Mouse (Mus musculus) CH12.LX (cell line): ENCODE data around the gene Ntm. TPM values are rescaled to one million over a fixed set of nuclear protein-coding genes. Genes with fewer than 3 reads are reported as not detected.

ENCODE experiments used
- DNase-seq: peaks from one replicate; pipeline ENCODE4 v3.0.0-alpha.2; 2013; ENCODE audit errors: extremely low read depth
- H3K27ac ChIP-seq: 2 replicates; pipeline ENCODE4 v1.5.1; 2012; ENCODE audit warnings: low read depth, mild to moderate bottlenecking, control low read depth, moderate library complexity; ENCODE audit not compliant: insufficient read depth
- H3K27me3 ChIP-seq: replicated peaks from 2 replicates; pipeline ENCODE3; 2012; ENCODE audit warnings: inconsistent platforms
- H3K36me3 ChIP-seq, 2 experiments: replicated peaks in 1 of 2; 2 replicates each; pipeline versions ENCODE3 to v1.6.1; 2012; ENCODE audit warnings: inconsistent platforms in 1 of 2, low read length in 1 of 2, mild to moderate bottlenecking in 1 of 2, mixed read lengths in 1 of 2, moderate library complexity in 1 of 2; ENCODE audit not compliant: control insufficient read depth in 1 of 2, insufficient read depth in 1 of 2
- H3K4me1 ChIP-seq, 2 experiments: 2 replicates each; pipeline ENCODE4 v1.6.1; 2012; ENCODE audit warnings: inconsistent platforms in 1 of 2, moderate library complexity in 1 of 2; ENCODE audit not compliant: insufficient read depth in 2 of 2, control insufficient read depth in 1 of 2
- H3K4me2 ChIP-seq: 2 replicates; pipeline ENCODE4 v1.6.1; 2012; ENCODE audit warnings: low read depth, mild to moderate bottlenecking, control low read depth; ENCODE audit not compliant: poor library complexity, insufficient read depth, severe bottlenecking
- H3K4me3 ChIP-seq, 3 experiments: fragments of 150-350 bp in 1 of 3; sonication (generic) in 1 of 3; replicated peaks in 1 of 3; 2 replicates each; pipeline versions ENCODE3 to v1.5.1; 2011 to 2012; ENCODE audit warnings: low read depth in 2 of 3, low read length in 2 of 3, mild to moderate bottlenecking in 2 of 3, moderate library complexity in 2 of 3, control low read depth in 1 of 3, improper control_type of control experiment in 1 of 3, inconsistent platforms in 1 of 3, mixed read lengths in 1 of 3; ENCODE audit not compliant: poor library complexity in 1 of 3
- H3K79me2 ChIP-seq: replicated peaks from 2 replicates; pipeline ENCODE4 v1.6.1; 2012; ENCODE audit warnings: mild to moderate bottlenecking, moderate library complexity; ENCODE audit not compliant: control insufficient read depth, poor library complexity, insufficient read depth, severe bottlenecking; ENCODE audit errors: extremely low read depth
- H3K9ac ChIP-seq: 2 replicates; pipeline ENCODE4 v1.6.1; 2012; ENCODE audit warnings: low read depth, mild to moderate bottlenecking, control low read depth, moderate library complexity; ENCODE audit not compliant: insufficient read depth
- H3K9me3 ChIP-seq: replicated peaks from 2 replicates; pipeline ENCODE3; 2012; ENCODE audit warnings: low read length, inconsistent platforms, mixed read lengths
- CHD1 ChIP-seq: IDR thresholded peaks from 2 replicates; pipeline ENCODE4 v1.6.1; 2012; ENCODE audit warnings: low read depth, low read length, improper control_type of control experiment, inconsistent platforms
- CHD2 ChIP-seq: IDR thresholded peaks from 2 replicates; pipeline ENCODE4 v1.6.1; 2011; ENCODE audit warnings: low read length, improper control_type of control experiment
- CTCF ChIP-seq, 2 experiments: IDR thresholded peaks in 1 of 2; conservative IDR thresholded peaks in 1 of 2; 2 replicates each; pipeline ENCODE4 v1.5.1; 2011 to 2012; ENCODE audit warnings: low read depth in 2 of 2, low read length in 2 of 2, improper control_type of control experiment in 1 of 2, inconsistent platforms in 1 of 2, mild to moderate bottlenecking in 1 of 2, moderate library complexity in 1 of 2
- ELF1 ChIP-seq: IDR thresholded peaks from 2 replicates; pipeline ENCODE4 v1.6.1; 2014; ENCODE audit warnings: low read depth, mild to moderate bottlenecking, inconsistent platforms, low read length, improper control_type of control experiment
- EP300 ChIP-seq: IDR thresholded peaks from 2 replicates; pipeline ENCODE4 v1.6.1; 2011; ENCODE audit warnings: low read length, improper control_type of control experiment
- GABPA ChIP-seq: IDR thresholded peaks from 2 replicates; pipeline ENCODE4 v1.6.1; 2012; ENCODE audit warnings: low read depth, low read length, improper control_type of control experiment, inconsistent platforms; ENCODE audit not compliant: insufficient replicate concordance
- HCFC1 ChIP-seq: IDR thresholded peaks from 2 replicates; pipeline ENCODE4 v1.6.1; 2012; ENCODE audit warnings: low read depth, mild to moderate bottlenecking, inconsistent platforms, low read length, improper control_type of control experiment
- JUN ChIP-seq: IDR thresholded peaks from 2 replicates; pipeline ENCODE4 v1.6.1; 2011; ENCODE audit warnings: low read depth, mild to moderate bottlenecking, low read length, improper control_type of control experiment, moderate library complexity; ENCODE audit not compliant: insufficient read depth
- JUND ChIP-seq: conservative IDR thresholded peaks from 2 replicates; pipeline ENCODE4 v1.6.1; 2011; ENCODE audit warnings: low read depth, low read length, improper control_type of control experiment
- MAFK ChIP-seq: IDR thresholded peaks from 2 replicates; pipeline ENCODE4 v1.6.1; 2011; ENCODE audit warnings: low read length, improper control_type of control experiment; ENCODE audit not compliant: insufficient replicate concordance
- MAX ChIP-seq: IDR thresholded peaks from 2 replicates; pipeline ENCODE4 v1.6.1; 2011; ENCODE audit warnings: low read length, improper control_type of control experiment
- MAZ ChIP-seq: IDR thresholded peaks from 2 replicates; pipeline ENCODE4 v1.6.1; 2012; ENCODE audit warnings: low read depth, mild to moderate bottlenecking, inconsistent platforms, low read length, improper control_type of control experiment, moderate library complexity
- MEF2A ChIP-seq: IDR thresholded peaks from 2 replicates; pipeline ENCODE4 v1.6.1; 2014; ENCODE audit warnings: low read depth, mild to moderate bottlenecking, inconsistent platforms, low read length, improper control_type of control experiment, borderline replicate concordance
- MXI1 ChIP-seq: IDR thresholded peaks from 2 replicates; pipeline ENCODE4 v1.6.1; 2011; ENCODE audit warnings: mild to moderate bottlenecking, low read depth, low read length, improper control_type of control experiment
- MYC ChIP-seq: IDR thresholded peaks from 2 replicates; pipeline ENCODE4 v1.6.1; 2011; ENCODE audit warnings: low read depth, mild to moderate bottlenecking, improper control_type of control experiment, low read length
- NELFE ChIP-seq: IDR thresholded peaks from 2 replicates; pipeline ENCODE4 v1.6.1; 2011; ENCODE audit warnings: low read depth, low read length, improper control_type of control experiment
- PAX5 ChIP-seq: IDR thresholded peaks from 2 replicates; pipeline ENCODE4 v1.6.1; 2012; ENCODE audit warnings: low read length, inconsistent platforms, mixed read lengths
- POLR2A ChIP-seq: IDR thresholded peaks from 2 replicates; pipeline ENCODE4 v1.6.1; 2011; ENCODE audit warnings: low read depth, mild to moderate bottlenecking, improper control_type of control experiment, low read length
- POLR2AphosphoS2 ChIP-seq: IDR thresholded peaks from 2 replicates; pipeline ENCODE4 v1.6.1; 2011; ENCODE audit warnings: low read depth, low read length, improper control_type of control experiment
- RAD21 ChIP-seq: IDR thresholded peaks from 2 replicates; pipeline ENCODE4 v1.6.1; 2011; ENCODE audit warnings: low read depth, mild to moderate bottlenecking, low read length, improper control_type of control experiment, moderate library complexity
- RCOR1 ChIP-seq: conservative IDR thresholded peaks from 2 replicates; pipeline ENCODE4 v1.6.1; 2012; ENCODE audit warnings: low read depth, mild to moderate bottlenecking, inconsistent platforms, low read length, improper control_type of control experiment
- SIN3A ChIP-seq: IDR thresholded peaks from 2 replicates; pipeline ENCODE4 v1.6.1; 2012; ENCODE audit warnings: low read length, improper control_type of control experiment, inconsistent platforms
- SMC3 ChIP-seq: IDR thresholded peaks from 2 replicates; pipeline ENCODE4 v1.6.1; 2011; ENCODE audit warnings: low read depth, low read length, improper control_type of control experiment
- TBP ChIP-seq: conservative IDR thresholded peaks from 2 replicates; pipeline ENCODE4 v1.6.1; 2011; ENCODE audit warnings: low read depth, low read length, improper control_type of control experiment
- TCF12 ChIP-seq: IDR thresholded peaks from 2 replicates; pipeline ENCODE4 v1.6.1; 2014; ENCODE audit warnings: low read depth, mild to moderate bottlenecking, inconsistent platforms, low read length, improper control_type of control experiment
- UBTF ChIP-seq: IDR thresholded peaks from 2 replicates; pipeline ENCODE4 v1.6.1; 2012; ENCODE audit warnings: low read depth, mild to moderate bottlenecking, inconsistent platforms, low read length, improper control_type of control experiment, moderate library complexity
- USF1 ChIP-seq: IDR thresholded peaks from 2 replicates; pipeline ENCODE4 v1.6.1; 2014; ENCODE audit warnings: low read depth, mild to moderate bottlenecking, inconsistent platforms, low read length, improper control_type of control experiment
- USF2 ChIP-seq: conservative IDR thresholded peaks from 2 replicates; pipeline ENCODE4 v1.6.1; 2011; ENCODE audit warnings: low read depth, low read length, improper control_type of control experiment
- ZC3H11A ChIP-seq: IDR thresholded peaks from 2 replicates; pipeline ENCODE4 v1.6.1; 2012; ENCODE audit warnings: low read depth, mild to moderate bottlenecking, inconsistent platforms, low read length, improper control_type of control experiment
- ZKSCAN1 ChIP-seq: IDR thresholded peaks from 2 replicates; pipeline ENCODE4 v1.6.1; 2012; ENCODE audit warnings: low read depth, inconsistent platforms, low read length, improper control_type of control experiment, borderline replicate concordance
- ZMIZ1 ChIP-seq: IDR thresholded peaks from 2 replicates; pipeline ENCODE4 v1.6.1; 2012; ENCODE audit warnings: low read depth, mild to moderate bottlenecking, inconsistent platforms, low read length, improper control_type of control experiment
- dilution Hi-C: fragments of 300-500 bp; cut with MboI; formaldehyde crosslinking; loops from 2 replicates; pipeline ENCODE4 v1.14.3; 2020; ENCODE audit warnings: low sequenced_read_pairs; ENCODE audit not compliant: extremely low pct_unique_long_range_greater_than_20kb, extremely low pct_ligation_motif_present
- in situ Hi-C: fragments of 300-500 bp; cut with MboI; formaldehyde crosslinking; loops from 3 replicates; pipeline ENCODE4 v1.14.3; 2019; ENCODE audit warnings: low sequenced_read_pairs, low pct_ligation_motif_present, low pct_unique_long_range_greater_than_20kb, mixed read lengths
- polyA plus RNA-seq: library from polyadenylated mRNA; unstranded; fragments of >175 nt; gene quantifications from 2 replicates; pipeline ENCODE4 v1.2.1, GENCODE M21; 2012; ENCODE audit warnings: low read depth; ENCODE audit not compliant: insufficient read length
- total RNA-seq, 2 experiments: library from RNA; depleted of rRNA; stranded (reverse); fragments of 300-350 nt in 1 of 2; fragments of >200 nt in 1 of 2; gene quantifications; 2 replicates each; pipeline ENCODE4 v1.2.3; 2012 to 2014

The Ntm gene
- total and polyA plus RNA-seq, 3 experiments: not detected

DNA sequence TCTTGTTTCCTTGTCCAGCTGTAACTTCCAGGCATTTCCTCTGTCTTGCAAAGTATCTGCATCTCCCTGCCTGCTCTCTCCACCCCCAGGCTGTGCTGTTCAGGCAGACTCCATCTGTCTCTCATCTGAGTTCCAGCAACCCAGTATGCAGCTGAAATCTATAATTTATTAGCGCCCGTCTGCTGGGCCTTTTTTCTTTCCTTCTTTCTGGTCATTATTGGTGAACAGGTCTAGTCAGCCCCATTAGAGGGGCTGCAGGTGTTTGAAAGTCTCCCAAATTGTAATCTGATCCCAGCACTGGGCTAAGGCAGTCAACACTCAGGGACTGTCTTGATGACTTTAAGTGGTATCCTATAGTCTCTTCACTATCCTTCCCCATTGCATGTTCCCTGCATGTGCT is 352.1 kb downstream of the Ntm start:
- dilution Hi-C loops: no loop called here
- in situ Hi-C loops: no loop called here
- peaks cover 71% of the 10 kb centered on the region for H3K9me3 ChIP-seq
- no peak overlapping the region for H3K4me2 ChIP-seq
- no peak overlapping the region for H3K4me3 ChIP-seq
- H3K36me3 ChIP-seq: no peaks in the 10 kb centered on the region
- no peak for TF ChIP-seq EP300
- TF ChIP-seq SIN3A: no peak
- no peak for TF ChIP-seq MAX
- no peak for TF ChIP-seq JUND
- TF ChIP-seq MEF2A: no peak
- no peak for TF ChIP-seq POLR2AphosphoS2
- no peak for TF ChIP-seq ZMIZ1
- TF ChIP-seq SMC3: no peak
- TF ChIP-seq CHD1: no peak
- TF ChIP-seq ZKSCAN1: no peak
- TF ChIP-seq TCF12: no peak
- TF ChIP-seq PAX5: no peak
- TF ChIP-seq JUN: no peak
- TF ChIP-seq UBTF: no peak
- no peak for TF ChIP-seq RAD21
- no peak for TF ChIP-seq ZC3H11A
- no peak for TF ChIP-seq USF1
- no peak for TF ChIP-seq MYC
- TF ChIP-seq TBP: no peak
- no peak for TF ChIP-seq POLR2A
- H3K4me1 ChIP-seq: no peaks in the 10 kb centered on the region
- no peak for DNase-seq
- H3K27me3 ChIP-seq: no peaks in the 10 kb centered on the region
- H3K79me2 ChIP-seq: no peaks in the 10 kb centered on the region
- H3K9ac ChIP-seq: no peak overlapping the region
- H3K27ac ChIP-seq: no peak overlapping the region

DNA sequence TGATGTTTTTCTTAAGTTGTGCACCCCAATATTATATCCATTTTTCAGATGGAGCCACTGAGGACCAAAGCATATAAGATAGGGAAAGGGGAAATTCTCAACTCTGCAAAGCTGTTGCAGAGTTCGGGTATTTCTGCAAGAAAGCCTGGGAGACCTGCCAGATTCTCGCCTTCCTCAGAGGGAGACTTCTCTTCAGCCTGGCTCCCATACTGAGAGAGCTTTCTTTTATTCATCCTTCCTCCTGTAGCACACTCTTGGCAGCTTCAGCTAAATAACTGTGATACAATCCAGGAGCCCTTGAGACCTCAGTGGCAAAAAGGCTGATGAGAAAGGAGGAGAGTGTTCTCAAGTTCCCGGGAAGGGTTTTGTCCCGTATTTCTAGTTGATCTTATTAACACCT is 365.3 kb downstream of the Ntm start:
- in situ Hi-C loops: no loop called here
- peaks cover 78% of the 10 kb centered on the region for H3K9me3 ChIP-seq
- dilution Hi-C loops: no loop called here
- no peak overlapping the region for H3K4me3 ChIP-seq
- no peak overlapping the region for H3K9ac ChIP-seq
- H3K79me2 ChIP-seq: no peaks in the 10 kb centered on the region
- TF ChIP-seq MAZ (no peak), RCOR1 (no peak), MAX (no peak), ZMIZ1 (no peak), ELF1 (no peak), MAFK (no peak), CHD1 (no peak), SIN3A (no peak), PAX5 (no peak), GABPA (no peak), CHD2 (no peak), HCFC1 (no peak), USF2 (no peak), MXI1 (no peak), CTCF (conservative IDR thresholded peaks at IDR 0.05 in 1 of 2, IDR thresholded peaks at IDR 0.05 in 1 of 2; ENCODE audit: low read depth in 2 of 2, low read length in 2 of 2) (no peak), NELFE (no peak)
- H3K27me3 ChIP-seq: no peaks in the 10 kb centered on the region
- no peak overlapping the region for H3K4me2 ChIP-seq
- H3K27ac ChIP-seq: no peak overlapping the region
- no peaks in the 10 kb centered on the region for H3K4me1 ChIP-seq
- DNase-seq: no peak
- no peaks in the 10 kb centered on the region for H3K36me3 ChIP-seq
